Mouse (Mus musculus) hindbrain, embryonic 11.5 days (tissue): ENCODE data around the gene Itih1. TPM values are rescaled to one million over a fixed set of nuclear protein-coding genes. Genes with fewer than 3 reads are reported as not detected.

ENCODE experiments used
- ATAC-seq: fragments of 200-750 bp; cut with Nextera tagmentation; 2 replicates; pipeline ENCODE4 v1.8.0; 2017; ENCODE audit warnings: mild to moderate bottlenecking, moderate TSS enrichment, moderate library complexity; ENCODE audit not compliant: low FRiP score
- DNase-seq: peaks from one replicate; pipeline ENCODE4 v3.0.0-alpha.2; 2015; ENCODE audit warnings: low spot score
- H3K27ac ChIP-seq: fragments of 300-500 bp; sonication (generic); 2 replicates; pipeline ENCODE4 v1.5.1; 2014; ENCODE audit warnings: mild to moderate bottlenecking, low read depth, low read length
- H3K27me3 ChIP-seq: fragments of 300-500 bp; sonication (generic); 2 replicates; pipeline ENCODE4 v1.6.1; 2014; ENCODE audit warnings: mild to moderate bottlenecking, low read length, moderate library complexity, mixed read lengths; ENCODE audit not compliant: control insufficient read depth, insufficient read depth
- H3K36me3 ChIP-seq: fragments of 300-500 bp; sonication (generic); 2 replicates; pipeline ENCODE4 v1.6.1; 2014; ENCODE audit warnings: mild to moderate bottlenecking, low read length, moderate library complexity, mixed read lengths; ENCODE audit not compliant: control insufficient read depth, insufficient read depth
- H3K4me1 ChIP-seq: fragments of 300-500 bp; sonication (generic); replicated peaks from 2 replicates; pipeline ENCODE4 v1.6.1; 2014; ENCODE audit warnings: low read length, mixed read lengths; ENCODE audit not compliant: control insufficient read depth, insufficient read depth
- H3K4me2 ChIP-seq: fragments of 300-500 bp; sonication (generic); replicated peaks from 2 replicates; pipeline ENCODE4 v1.6.1; 2014; ENCODE audit warnings: mild to moderate bottlenecking, low read depth, low read length
- H3K4me3 ChIP-seq: fragments of 300-500 bp; sonication (generic); 2 replicates; pipeline ENCODE4 v1.5.1; 2014; ENCODE audit warnings: low read depth, low read length
- H3K9ac ChIP-seq: fragments of 300-500 bp; sonication (generic); 2 replicates; pipeline ENCODE4 v1.6.1; 2014; ENCODE audit warnings: low read depth, low read length
- H3K9me3 ChIP-seq: fragments of 300-500 bp; sonication (generic); 2 replicates; pipeline ENCODE4 v1.6.1; 2016; ENCODE audit warnings: low read length; ENCODE audit not compliant: control insufficient read depth
- WGBS: fragments of 180-500 bp; shearing (Covaris S2); extraction: QIAGEN DNeasy Blood & Tissue Kit; methylation state at CpG from one replicate; pipeline ENCODE4 v1.1.7; 2014; 5-methylcytosine and 5-hydroxymethylcytosine counted together
- polyA plus RNA-seq: library from polyadenylated mRNA; unstranded; fragments of >200 nt; fragmentation: Nextera tagmentation; extraction: Ambion mirVana; gene quantifications from 2 replicates; pipeline ENCODE4 v1.2.1, GENCODE M21; 2014

The Itih1 gene
- polyA plus RNA-seq, result not detected in 2 replicates

GRCm38 (mm10) chr14:30943038-30943437, at the start of gene Itih1:
Gene Itih1 (minus strand): TSS chr14:30943289.
- no peak for ATAC-seq
- no peaks in the 10 kb centered on the region for H3K4me1 ChIP-seq
- H3K9me3 ChIP-seq, result no peaks in the 10 kb centered on the region
- H3K27ac ChIP-seq, result no peak within 1 kb of the TSS
- no peak within 1 kb of the TSS for H3K9ac ChIP-seq
- no peak within 1 kb of the TSS for H3K4me3 ChIP-seq
- H3K27me3 ChIP-seq, result no peaks in the 10 kb centered on the region
- WGBS, result 91% methylated on average over 7 of the region's 7 CpGs
- no peaks in the 10 kb centered on the region for H3K36me3 ChIP-seq
- DNase-seq, result no peak
- H3K4me2 ChIP-seq, result no peak within 1 kb of the TSS

- no peaks in the 10 kb centered on the region for H3K4me1 ChIP-seq
- H3K4me2 ChIP-seq, result no peak overlapping the region
- no peak for ATAC-seq
- no peaks in the 10 kb centered on the region for H3K9me3 ChIP-seq
- H3K9ac ChIP-seq, result no peak overlapping the region
- H3K27ac ChIP-seq, result no peak overlapping the region
- H3K36me3 ChIP-seq, result no peaks in the 10 kb centered on the region
- H3K4me3 ChIP-seq, result no peak overlapping the region
- H3K27me3 ChIP-seq, result no peaks in the 10 kb centered on the region
- WGBS, result 89% methylated on average over 3 of the region's 3 CpGs
- no peak for DNase-seq
Measured at GRCm38 (mm10) chr14:30976222-30976621, 33.1 kb upstream of the Itih1 start.

GRCm38 (mm10) chr14:30974204-30974603, 31.1 kb upstream of the Itih1 start:
- Histone ChIP-seq H3K4me3 (no peak overlapping the region), H3K4me2 (no peak overlapping the region), H3K4me1 (no peaks in the 10 kb centered on the region), H3K9ac (no peak overlapping the region), H3K9me3 (no peaks in the 10 kb centered on the region), H3K36me3 (peaks cover 4% of the 10 kb centered on the region; the same call in 1 of the 2 replicates), H3K27ac (peak overlapping the region; percentile 58; the same call in 1 of the 2 replicates), H3K27me3 (no peaks in the 10 kb centered on the region)
- ATAC-seq (no peak), DNase-seq (peak; percentile 27)
- WGBS, result 60% methylated on average over 6 of the region's 6 CpGs

- Histone ChIP-seq H3K9ac (no peak overlapping the region), H3K36me3 (no peaks in the 10 kb centered on the region), H3K4me3 (no peak overlapping the region), H3K27ac (no peak overlapping the region), H3K4me2 (no peak overlapping the region), H3K27me3 (no peaks in the 10 kb centered on the region), H3K4me1 (no peaks in the 10 kb centered on the region), H3K9me3 (no peaks in the 10 kb centered on the region)
- DNase-seq, result no peak
- ATAC-seq, result no peak
- WGBS, result 93% methylated on average over 1 of the region's 1 CpGs
Measured at GRCm38 (mm10) chr14:30960366-30960765, 17.3 kb upstream of the Itih1 start.

GRCm38 (mm10) chr14:30959031-30959430, 15.9 kb upstream of the Itih1 start:
- H3K36me3 ChIP-seq, result no peaks in the 10 kb centered on the region
- no peak overlapping the region for H3K4me3 ChIP-seq
- whole genome bisulfite sequencing, result 91% methylated on average over 4 of the region's 4 CpGs
- no peaks in the 10 kb centered on the region for H3K27me3 ChIP-seq
- no peak for ATAC-seq
- H3K9me3 ChIP-seq, result no peaks in the 10 kb centered on the region
- no peak overlapping the region for H3K27ac ChIP-seq
- no peak for DNase-seq
- no peak overlapping the region for H3K4me2 ChIP-seq
- H3K4me1 ChIP-seq, result no peaks in the 10 kb centered on the region
- no peak overlapping the region for H3K9ac ChIP-seq

GRCm38 (mm10) chr14:30958517-30958916, 15.4 kb upstream of the Itih1 start:
- Histone ChIP-seq H3K9me3 (no peaks in the 10 kb centered on the region), H3K4me3 (no peak overlapping the region), H3K36me3 (no peaks in the 10 kb centered on the region), H3K4me2 (no peak overlapping the region), H3K27me3 (no peaks in the 10 kb centered on the region), H3K4me1 (no peaks in the 10 kb centered on the region), H3K9ac (no peak overlapping the region), H3K27ac (no peak overlapping the region)
- DNase-seq (no peak), ATAC-seq (no peak)
- 85% methylated on average over 2 of the region's 2 CpGs for WGBS

GRCm38 (mm10) chr14:30951154-30951825, 8.2 kb upstream of the Itih1 start, which contains the start of gene Nek4:
Gene Nek4 (plus strand): TSS chr14:30951377.
- WGBS, result under 1% methylated on average over 57 of the region's 57 CpGs
- H3K9me3 ChIP-seq, result no peaks in the 10 kb centered on the region
- H3K36me3 ChIP-seq, result no peaks in the 10 kb centered on the region
- H3K4me1 ChIP-seq, result no peaks in the 10 kb centered on the region
- peak within 1 kb of the TSS; percentile 63 for H3K4me3 ChIP-seq
- peak; percentile 99 for ATAC-seq
- peak; percentile 96 for DNase-seq
- H3K27me3 ChIP-seq, result no peaks in the 10 kb centered on the region
- peak within 1 kb of the TSS; percentile 63 for H3K4me2 ChIP-seq
- H3K9ac ChIP-seq, result peak within 1 kb of the TSS; percentile 60
- no peak within 1 kb of the TSS for H3K27ac ChIP-seq

- no peaks in the 10 kb centered on the region for H3K9me3 ChIP-seq
- WGBS, result 96% methylated on average over 10 of the region's 10 CpGs
- DNase-seq (no peak), ATAC-seq (no peak)
- no peak overlapping the region for H3K4me3 ChIP-seq
- no peaks in the 10 kb centered on the region for H3K27me3 ChIP-seq
- H3K36me3 ChIP-seq, result no peaks in the 10 kb centered on the region
- no peak overlapping the region for H3K9ac ChIP-seq
- H3K4me1 ChIP-seq, result no peaks in the 10 kb centered on the region
- no peak overlapping the region for H3K4me2 ChIP-seq
- H3K27ac ChIP-seq, result no peak overlapping the region
Measured at GRCm38 (mm10) chr14:30949986-30950385, 6.9 kb upstream of the Itih1 start.

- 88% methylated on average over 2 of the region's 2 CpGs for WGBS
- no peaks in the 10 kb centered on the region for H3K9me3 ChIP-seq
- H3K4me3 ChIP-seq, result no peak overlapping the region
- H3K27ac ChIP-seq, result no peak overlapping the region
- H3K4me2 ChIP-seq, result no peak overlapping the region
- H3K27me3 ChIP-seq, result no peaks in the 10 kb centered on the region
- DNase-seq, result no peak
- no peak for ATAC-seq
- H3K4me1 ChIP-seq, result no peaks in the 10 kb centered on the region
- H3K9ac ChIP-seq, result no peak overlapping the region
- H3K36me3 ChIP-seq, result no peaks in the 10 kb centered on the region
Measured at GRCm38 (mm10) chr14:30944745-30945144, 1.7 kb upstream of the Itih1 start.
